Mouse (Mus musculus) left cerebral cortex, postnatal 25 days (tissue): Measurements from ENCODE around the gene Fam227b. TPM values are rescaled to one million over a fixed set of nuclear protein-coding genes. Genes with fewer than 3 reads are reported as not detected.

Experiments
- DNase-seq, 2 experiments: peaks; one replicate each; pipeline ENCODE4 v3.0.0; 2022; ENCODE audit warnings: low spot score in 2 of 2, mixed read lengths in 1 of 2
- intact Hi-C: fragments of 180-260 bp; cut with DNase I; formaldehyde crosslinking; loops from one replicate; pipeline ENCODE4 v1.15.1; 2025
- total RNA-seq, 2 experiments: library from RNA; stranded (reverse); gene quantifications; 2 replicates each; pipeline ENCODE4 v1.2.3; 2021

Gene Fam227b
- total RNA-seq, 2 experiments from 2014 or later, result not detected

DNA sequence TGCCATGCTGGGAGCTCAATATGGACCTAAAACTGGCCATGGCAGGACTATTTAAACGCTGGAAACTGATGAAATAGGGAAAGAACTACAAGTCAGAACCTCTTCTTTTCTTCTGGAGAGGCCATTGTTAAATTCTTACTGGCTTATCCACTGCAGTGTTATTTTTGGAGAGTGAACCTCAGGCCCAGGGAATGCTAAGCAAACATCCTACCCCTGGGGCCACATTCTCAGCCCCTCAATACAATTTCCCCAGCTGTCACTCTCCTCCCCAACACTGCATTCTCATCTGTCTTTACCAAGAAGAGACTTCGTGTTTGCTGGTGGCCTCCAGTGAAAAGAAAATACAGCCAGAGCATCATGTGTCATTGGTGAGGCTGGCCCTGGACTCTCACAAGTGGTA, 87.0 kb downstream of the Fam227b start:
- intact Hi-C loops, result no loop called here
- no peak for DNase-seq

GRCm38 (mm10) chr2:126062876-126063275, 88.9 kb downstream of the Fam227b start:
- DNase-seq, result no peak
- intact Hi-C loops, result no loop called here

GRCm38 (mm10) chr2:126061037-126061773, 90.6 kb downstream of the Fam227b start:
- peak in 1 of 2 experiments; percentile 6 for DNase-seq
- intact Hi-C loops, result no loop called here

DNA sequence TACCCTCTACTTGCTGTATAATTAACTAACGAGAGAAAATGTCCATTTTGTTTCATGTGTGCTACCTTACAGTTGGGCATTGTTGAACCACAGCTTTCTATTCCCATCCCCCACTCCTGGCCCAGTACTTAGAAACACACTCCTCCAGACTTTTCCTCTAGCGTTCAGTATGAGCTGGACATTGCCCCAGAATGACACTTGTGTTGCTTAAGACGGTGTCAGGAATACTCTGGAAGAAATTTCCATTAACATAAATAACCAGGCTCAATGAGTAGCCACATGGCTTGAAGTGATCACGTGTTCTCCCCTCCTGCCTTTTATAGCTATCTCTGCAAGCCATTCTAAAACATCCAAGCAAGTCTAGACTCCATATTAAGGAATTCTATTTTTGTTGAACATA, 91.2 kb downstream of the Fam227b start:
- intact Hi-C loops, result no loop called here

DNA sequence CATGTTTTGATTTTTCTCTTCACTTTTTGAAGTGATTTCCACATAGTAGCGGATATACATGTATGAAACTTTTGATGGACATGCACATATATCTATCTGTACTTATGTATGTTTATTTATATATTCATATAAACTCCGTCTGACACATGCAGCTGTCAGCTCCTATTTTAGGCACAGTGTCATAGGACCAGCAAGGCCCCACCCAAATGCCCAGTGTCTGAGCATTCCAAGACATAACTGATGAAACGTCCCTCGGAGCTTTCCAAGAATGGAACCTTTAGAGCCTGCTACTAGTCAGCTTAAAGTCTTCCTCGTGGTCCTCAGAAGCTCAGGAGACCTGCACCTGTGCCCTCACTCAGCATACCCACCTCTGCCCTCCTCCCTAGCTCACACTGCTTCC, 98.1 kb downstream of the Fam227b start:
- no peak for DNase-seq
- intact Hi-C loops, result no loop called here

More for the DNA sequence above, 91.2 kb downstream of the Fam227b start:
- DNase-seq, result no peak

- intact Hi-C loops, result no loop called here
- no peak for DNase-seq
Observed at GRCm38 (mm10) chr2:126052749-126053557, 98.9 kb downstream of the Fam227b start.

DNA sequence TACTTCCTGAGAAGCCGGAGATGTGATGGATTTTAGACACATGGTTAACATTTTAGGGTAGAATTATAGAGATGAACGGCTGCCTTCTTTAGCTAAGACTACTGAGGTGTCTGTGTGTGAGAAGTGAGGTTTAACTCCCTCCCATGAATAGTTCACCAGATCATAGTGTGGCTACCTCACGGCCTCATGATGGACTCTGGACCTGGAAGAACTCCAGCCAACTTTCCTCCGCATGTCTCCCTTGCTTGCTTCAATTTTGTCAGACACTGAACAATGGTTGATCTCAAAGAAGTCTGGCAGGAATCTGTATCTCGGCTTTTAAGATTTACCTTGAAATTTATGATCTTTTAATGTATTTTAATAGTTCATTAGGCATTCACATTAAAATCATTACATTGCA, 106.2 kb downstream of the Fam227b start:
- intact Hi-C loops, result no loop called here
- no peak for DNase-seq

GRCm38 (mm10) chr2:126042674-126043073, 109.1 kb downstream of the Fam227b start:
- no peak for DNase-seq
- intact Hi-C loops, result no loop called here

GRCm38 (mm10) chr2:126041237-126041636, 110.6 kb downstream of the Fam227b start:
- no peak for DNase-seq
- intact Hi-C loops, result no loop called here

GRCm38 (mm10) chr2:126040651-126041050, 111.2 kb downstream of the Fam227b start:
- intact Hi-C loops, result no loop called here
- DNase-seq, result no peak

DNA sequence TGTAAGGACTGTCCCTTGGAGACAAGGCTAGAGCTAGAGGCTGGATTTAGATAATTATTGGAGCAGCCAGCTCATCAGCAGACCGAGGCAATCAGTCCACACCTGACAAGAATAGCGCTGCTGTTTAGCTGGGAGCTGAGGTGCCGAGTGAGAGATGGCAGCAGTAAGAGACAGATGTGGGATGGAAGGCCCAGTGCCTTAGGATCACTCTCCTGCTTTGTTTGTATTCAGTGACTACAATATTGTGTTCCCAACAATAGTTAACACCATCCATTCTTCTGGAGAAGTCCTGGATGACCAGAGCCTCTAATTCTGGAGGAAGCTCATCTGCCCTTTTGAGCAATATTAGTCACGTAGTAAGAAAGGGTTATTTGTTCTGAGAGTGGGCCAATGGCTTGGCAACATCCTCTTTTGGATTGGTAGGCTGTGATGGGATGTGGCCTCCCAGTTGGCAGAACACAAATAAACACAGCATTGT, 112.4 kb downstream of the Fam227b start:
- intact Hi-C loops, result no loop called here
- DNase-seq, result no peak

- DNase-seq, result no peak
- intact Hi-C loops, result no loop called here
Observed at GRCm38 (mm10) chr2:126038221-126039000, 113.4 kb downstream of the Fam227b start.

DNA sequence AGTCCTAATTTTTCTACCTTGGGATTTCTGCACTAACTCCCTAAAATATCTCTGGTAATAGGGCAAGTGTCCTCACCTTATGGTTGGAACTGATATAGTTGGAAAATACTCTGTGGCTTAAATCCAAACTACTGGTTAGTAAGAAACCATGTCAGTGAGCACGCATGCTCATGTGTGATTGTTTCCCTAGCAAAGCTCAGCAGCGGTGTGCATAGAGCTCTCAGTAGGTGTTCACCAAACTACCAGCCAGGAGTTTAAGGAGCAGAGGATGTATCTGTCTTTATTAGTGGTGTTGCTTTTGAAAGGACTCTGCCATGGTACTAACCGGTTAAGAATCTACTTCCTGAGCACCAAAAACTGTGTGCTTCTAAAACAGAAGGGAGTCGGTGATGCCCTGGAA, 115.7 kb downstream of the Fam227b start:
- DNase-seq, result no peak
- intact Hi-C loops, result no loop called here

GRCm38 (mm10) chr2:126035013-126035770, 116.6 kb downstream of the Fam227b start:
- intact Hi-C loops, result no loop called here

DNA sequence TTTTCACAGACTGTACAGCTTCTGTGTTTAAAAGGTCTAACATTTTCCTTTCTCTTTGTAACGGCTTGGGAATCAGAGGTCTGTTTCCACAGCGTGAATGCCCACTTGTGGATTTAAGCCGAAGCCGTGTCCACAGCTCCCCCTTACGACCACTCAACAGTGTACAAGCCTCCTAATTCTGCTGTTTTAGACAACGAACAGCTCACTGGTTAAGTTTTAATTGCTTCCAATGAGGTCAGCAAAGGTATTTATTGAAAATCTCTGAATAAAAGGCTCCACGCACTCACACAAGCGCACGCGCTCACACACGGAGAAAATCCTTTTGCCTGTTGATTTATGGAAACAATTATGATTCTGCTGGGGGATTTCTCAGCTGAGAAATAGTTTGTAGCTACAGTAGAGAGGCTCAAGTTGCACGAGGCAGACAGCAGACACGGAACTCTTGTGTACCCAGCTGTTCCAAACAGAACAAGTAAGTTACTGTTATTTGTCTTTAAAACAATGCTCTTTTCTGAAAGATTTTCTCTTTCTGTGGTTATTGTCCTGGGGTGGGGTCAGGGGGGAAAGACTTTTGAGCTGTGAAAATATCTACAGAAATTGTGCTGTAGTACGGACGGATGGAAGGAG, 117.3 kb downstream of the Fam227b start, which contains the start of gene Fgf7:
Fgf7 (plus strand) TSS at position 280 of the 627 bp plus-strand sequence.
- intact Hi-C loops, result loop anchor here (1.0 kb wide), 1 partner anchor 139 kb away; no protein-coding TSS in a partner anchor
- peak in 1 of 2 experiments; percentile 21 for DNase-seq

More at GRCm38 (mm10) chr2:126035013-126035770, 116.6 kb downstream of the Fam227b start:
- no peak for DNase-seq

DNA sequence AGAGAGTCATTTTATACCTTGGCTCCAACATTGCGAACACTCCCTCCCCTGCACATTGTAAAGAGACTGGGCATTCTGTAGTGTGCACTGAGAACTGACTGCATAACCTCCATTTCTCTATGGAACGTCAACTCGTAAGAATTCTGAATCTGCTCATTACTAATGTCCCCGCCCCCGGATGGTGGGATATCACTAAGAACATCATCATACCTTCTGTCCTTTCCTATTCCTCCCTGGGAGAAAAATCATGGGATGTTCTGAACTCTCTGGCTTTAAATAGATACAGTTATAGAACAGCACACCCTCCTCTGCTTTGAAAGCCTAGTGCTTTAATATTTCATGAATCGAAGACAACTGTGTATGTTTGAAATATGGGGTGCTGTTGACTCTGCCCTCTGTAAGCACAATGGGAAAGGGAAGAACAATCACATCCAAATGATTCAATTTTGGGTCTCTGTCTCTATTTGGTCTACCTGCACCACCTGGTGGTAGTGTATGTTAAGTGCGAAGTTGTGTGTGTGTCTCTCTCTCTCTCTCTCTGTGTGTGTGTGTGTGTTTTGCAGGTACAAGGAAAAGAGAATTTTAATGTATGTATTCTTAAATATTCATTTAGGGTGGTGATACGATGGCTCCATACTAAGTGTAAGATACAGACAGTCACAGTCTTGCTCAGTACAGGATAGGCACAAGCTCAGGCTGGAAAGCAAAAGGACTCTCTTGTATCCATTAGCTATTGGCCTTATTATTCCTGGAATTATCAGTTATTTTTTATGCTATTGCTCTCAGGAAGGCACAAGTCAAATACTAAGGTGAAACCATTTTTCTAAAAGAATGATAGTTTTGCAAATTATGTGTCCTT, 118.5 kb downstream of the Fam227b start:
- intact Hi-C loops, result no loop called here
- peak; percentile 29 for DNase-seq

DNA sequence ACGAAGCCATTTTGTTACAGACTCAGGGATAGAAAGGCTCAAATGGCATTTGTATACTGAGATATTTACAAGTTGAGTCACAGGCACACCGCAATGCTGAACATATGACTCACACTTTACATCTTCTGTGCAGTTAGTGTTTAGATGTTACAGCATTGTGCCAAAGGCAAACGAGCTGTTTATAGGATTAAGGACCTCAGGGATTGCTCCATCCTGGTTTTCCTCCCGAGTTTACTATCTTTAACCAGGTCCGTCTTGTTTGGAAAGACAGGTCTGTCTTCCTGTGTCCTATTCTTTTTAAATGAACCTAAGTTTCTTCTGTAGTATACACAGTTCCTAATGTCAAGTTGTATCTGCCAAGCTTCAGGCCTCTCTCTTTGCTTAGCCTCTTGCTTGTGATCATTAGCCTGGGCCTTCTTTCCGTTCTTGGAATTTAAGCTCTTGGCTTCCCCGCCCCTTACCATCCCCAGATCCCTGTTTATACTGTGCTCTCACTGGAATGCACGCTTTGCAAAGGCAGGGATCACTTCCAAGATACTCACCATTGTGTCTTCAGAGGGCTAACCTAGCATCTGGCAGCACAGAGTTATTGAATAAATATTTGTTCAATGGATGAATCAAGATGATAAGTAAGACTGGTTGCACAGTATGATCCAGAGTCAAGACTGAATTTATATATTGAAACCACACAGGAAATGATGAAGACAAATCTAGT, 120.5 kb downstream of the Fam227b start:
- no peak for DNase-seq
- intact Hi-C loops, result no loop called here
